Mouse (Mus musculus) layer of hippocampus, adult 8-10 months (tissue): ENCODE results near the gene Grtp1. TPM values are rescaled to one million over a fixed set of nuclear protein-coding genes. Genes with fewer than 3 reads are reported as not detected.

Source experiments
- DNase-seq, 2 experiments: peaks; one replicate each; pipeline ENCODE4 v3.0.0; 2022; ENCODE audit warnings: low spot score in 2 of 2
- total RNA-seq, 4 experiments: library from RNA; stranded (reverse); gene quantifications; 2 replicates each; pipeline ENCODE4 v1.2.4; 2022

The Grtp1 gene
- total RNA-seq, 4 experiments from 2014 or later, result 3.9 to 6.7 (median 5.5) TPM

- no peak for DNase-seq
Measured at GRCm38 (mm10) chr8:13204371-13205140, 4.1 kb upstream of the Grtp1 start.

GRCm38 (mm10) chr8:13203472-13203871, 3.1 kb upstream of the Grtp1 start:
- no peak for DNase-seq

GRCm38 (mm10) chr8:13202806-13203205, 2.4 kb upstream of the Grtp1 start:
- DNase-seq, result no peak

- no peak for DNase-seq
Measured at GRCm38 (mm10) chr8:13202041-13202440, 1.6 kb upstream of the Grtp1 start.

GRCm38 (mm10) chr8:13201013-13201334, 554 bp upstream of the Grtp1 start:
- DNase-seq, result no peak

- DNase-seq, result no peak
Measured at GRCm38 (mm10) chr8:13199385-13200061, 897 bp downstream of the Grtp1 start.

- DNase-seq, result no peak
Measured at GRCm38 (mm10) chr8:13197493-13197892, 2.9 kb downstream of the Grtp1 start.

GRCm38 (mm10) chr8:13194818-13195217, 5.6 kb downstream of the Grtp1 start:
- no peak for DNase-seq

GRCm38 (mm10) chr8:13190235-13190634, 10.2 kb downstream of the Grtp1 start:
- DNase-seq, result no peak

- DNase-seq, result no peak
Measured at GRCm38 (mm10) chr8:13188857-13189256, 11.6 kb downstream of the Grtp1 start.

- no peak for DNase-seq
Measured at GRCm38 (mm10) chr8:13188052-13188555, 12.3 kb downstream of the Grtp1 start.

GRCm38 (mm10) chr8:13187638-13188037, 12.8 kb downstream of the Grtp1 start:
- no peak for DNase-seq

GRCm38 (mm10) chr8:13187229-13187628, 13.2 kb downstream of the Grtp1 start:
- DNase-seq, result no peak

- no peak for DNase-seq
Measured at GRCm38 (mm10) chr8:13186819-13187218, 13.6 kb downstream of the Grtp1 start.

- no peak for DNase-seq
Measured at GRCm38 (mm10) chr8:13181691-13181976, 18.8 kb downstream of the Grtp1 start.

- no peak for DNase-seq
Measured at GRCm38 (mm10) chr8:13180911-13181690, 19.3 kb downstream of the Grtp1 start.

GRCm38 (mm10) chr8:13180408-13180807, 20.0 kb downstream of the Grtp1 start:
- no peak for DNase-seq

GRCm38 (mm10) chr8:13179948-13180347, 20.5 kb downstream of the Grtp1 start:
- DNase-seq, result no peak

- no peak for DNase-seq
Measured at GRCm38 (mm10) chr8:13179482-13179881, 20.9 kb downstream of the Grtp1 start.

- no peak for DNase-seq
Measured at GRCm38 (mm10) chr8:13178137-13178536, 22.3 kb downstream of the Grtp1 start.

GRCm38 (mm10) chr8:13177173-13177852, 23.1 kb downstream of the Grtp1 start:
- DNase-seq, result no peak

- DNase-seq, result no peak
Measured at GRCm38 (mm10) chr8:13175650-13176049, 24.8 kb downstream of the Grtp1 start.
